Mouse (Mus musculus): Measurements from ENCODE around the gene Fcrla.
"Not testable (repeated sequence)": the region's sequence is repeated elsewhere in the genome, so short reads cannot be mapped to it uniquely, and the experiment has no call there.

Fcrla gene

DNA sequence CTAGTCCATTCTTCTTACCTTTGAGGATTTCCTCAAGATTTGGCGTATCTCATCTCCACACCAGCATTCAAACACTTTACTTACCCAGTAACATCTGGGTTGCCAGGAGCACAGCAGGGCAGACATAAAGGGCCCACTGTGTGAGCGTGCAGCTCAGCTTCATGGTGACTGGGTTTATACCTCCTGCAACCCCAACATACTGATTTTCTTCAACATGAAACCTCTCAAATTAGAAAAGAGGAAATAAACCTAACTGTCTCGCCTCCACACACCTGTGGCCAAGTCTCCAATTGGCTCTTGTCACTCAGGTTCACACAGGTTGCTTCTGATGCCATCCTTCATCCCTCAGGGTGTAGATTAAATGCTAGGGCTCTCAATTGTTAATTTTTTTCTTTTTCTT lies at the start of gene Fcrla:
TSS of gene Fcrla (minus strand) at position 206 of the 400 bp plus-strand sequence.
- no peak for DNase-seq (ENCODE audit: low read depth, low spot score)

DNA sequence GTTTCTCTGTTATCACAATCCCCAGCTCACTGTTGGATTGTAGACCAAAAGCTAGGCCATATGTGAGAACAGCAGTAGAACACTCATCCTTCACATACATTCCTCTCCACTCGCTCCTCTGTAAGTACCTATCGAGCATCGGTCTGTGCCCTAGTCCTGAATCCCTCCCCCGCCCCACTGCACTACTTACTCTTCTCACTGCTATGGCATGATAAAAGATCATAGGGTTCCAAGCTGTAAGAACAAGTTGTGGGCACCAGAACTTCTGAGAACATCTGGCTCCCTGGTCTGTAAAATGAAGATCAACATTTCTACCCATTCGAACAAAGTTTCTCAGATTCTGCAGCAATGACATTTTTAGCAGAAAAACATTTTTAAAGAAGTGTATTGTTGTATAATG lies 49.1 kb upstream of the Fcrla start, which contains the start of gene Fcgr2b:
TSS of gene Fcgr2b (minus strand) at position 101 of the 400 bp plus-strand sequence.
- no peak for DNase-seq (ENCODE audit: low read depth, low spot score)

DNA sequence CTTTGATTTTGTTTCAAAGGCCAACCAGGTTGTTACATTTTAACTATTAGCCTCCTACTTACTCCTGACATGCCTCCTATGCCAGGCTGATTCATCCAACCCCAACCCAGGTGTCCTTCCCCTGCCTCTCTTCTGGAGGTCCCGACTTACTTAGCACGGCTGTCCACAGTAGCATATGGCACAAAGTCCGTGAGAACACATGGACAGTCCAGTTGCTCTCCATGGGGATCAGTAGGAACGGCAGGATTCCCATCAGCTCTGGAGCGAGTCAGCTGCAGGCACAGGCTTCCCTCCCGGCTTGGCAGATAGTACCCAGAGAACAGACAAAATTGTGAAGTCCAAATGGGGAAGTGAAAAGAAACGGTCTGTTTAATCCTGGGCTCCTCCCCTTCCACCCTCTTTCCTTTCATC lies 48.4 kb upstream of the Fcrla start:
- no peak for DNase-seq (ENCODE audit: low read depth, low spot score)

DNA sequence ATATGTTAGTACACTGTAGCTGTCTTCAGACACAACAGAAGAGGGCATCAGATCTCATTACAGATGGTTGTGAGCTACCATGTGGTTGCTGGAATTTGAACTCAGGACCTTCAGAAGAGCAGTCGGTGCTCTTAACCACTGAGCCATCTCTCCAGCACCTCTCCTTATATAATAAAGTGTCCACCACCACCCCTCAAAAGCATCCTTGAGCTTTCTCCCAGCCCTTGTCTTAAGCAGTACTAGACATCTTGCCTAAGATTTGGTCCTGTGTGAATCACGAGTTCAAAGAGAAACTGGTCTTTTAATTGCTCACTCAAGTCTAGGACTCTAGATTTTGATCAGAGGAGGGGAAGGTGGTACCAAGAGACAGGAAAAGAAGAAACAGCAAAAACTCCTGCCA lies 48.0 kb upstream of the Fcrla start:
- not testable (repeated sequence) for DNase-seq (ENCODE audit: low read depth, low spot score)

DNA sequence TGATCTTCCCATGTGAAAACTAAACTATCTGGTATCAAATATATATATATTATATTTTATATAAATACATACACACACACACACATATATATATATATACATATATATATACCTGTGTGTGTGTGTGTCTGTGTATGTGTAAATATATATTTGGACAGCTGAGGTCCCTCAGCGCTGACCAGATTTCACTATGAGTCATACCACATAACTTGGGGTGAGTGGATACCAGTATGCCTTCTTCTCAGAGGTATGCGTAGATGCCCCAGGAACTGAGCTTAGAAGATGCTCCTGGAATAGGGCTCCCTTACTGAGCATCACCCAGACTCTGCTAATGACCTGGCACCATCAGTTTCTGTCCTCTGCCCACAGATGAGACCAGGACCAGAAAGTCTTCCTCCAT lies 47.4 kb upstream of the Fcrla start:
- DNase-seq (ENCODE audit: low read depth, low spot score) = no peak

DNA sequence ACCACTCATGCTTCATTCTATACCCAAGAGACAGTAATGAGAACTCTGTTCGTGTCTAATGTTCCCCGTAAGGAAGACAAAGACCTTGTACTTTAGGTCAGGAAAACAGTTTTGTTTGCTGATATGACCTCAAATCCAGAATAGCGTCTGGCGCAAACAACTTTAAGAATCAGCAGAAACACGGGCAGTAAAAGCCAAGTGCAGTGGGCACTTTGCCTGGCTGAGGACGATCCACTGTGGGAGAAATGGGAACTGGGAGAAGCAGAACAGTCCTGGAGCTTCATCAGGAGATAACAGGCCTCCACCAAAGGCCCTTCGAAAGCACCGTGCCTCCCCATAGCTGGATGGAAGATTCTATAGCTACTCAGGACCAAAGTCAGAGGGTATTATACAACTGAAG lies 46.8 kb upstream of the Fcrla start:
- DNase-seq (ENCODE audit: low read depth, low spot score) = no peak

DNA sequence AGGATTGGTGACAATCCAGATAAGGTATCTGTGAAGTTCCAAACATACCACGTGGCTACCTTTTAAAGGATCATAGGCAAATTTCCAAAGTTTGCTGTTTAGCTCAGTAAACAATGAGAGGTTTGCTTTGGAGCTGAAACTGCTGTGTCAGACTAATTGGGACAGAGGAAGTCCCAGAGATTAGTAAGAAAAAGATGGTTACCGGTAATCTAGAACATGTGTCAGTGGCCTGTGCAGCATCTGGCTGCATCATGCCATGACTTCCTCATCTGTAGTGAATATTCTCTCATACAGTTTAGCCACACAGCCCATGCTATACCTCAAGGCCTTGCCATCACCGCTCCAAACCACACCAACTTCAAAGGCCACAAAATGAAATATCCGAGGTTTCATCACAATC lies 45.6 kb upstream of the Fcrla start:
- no peak for DNase-seq (ENCODE audit: low read depth, low spot score)

DNA sequence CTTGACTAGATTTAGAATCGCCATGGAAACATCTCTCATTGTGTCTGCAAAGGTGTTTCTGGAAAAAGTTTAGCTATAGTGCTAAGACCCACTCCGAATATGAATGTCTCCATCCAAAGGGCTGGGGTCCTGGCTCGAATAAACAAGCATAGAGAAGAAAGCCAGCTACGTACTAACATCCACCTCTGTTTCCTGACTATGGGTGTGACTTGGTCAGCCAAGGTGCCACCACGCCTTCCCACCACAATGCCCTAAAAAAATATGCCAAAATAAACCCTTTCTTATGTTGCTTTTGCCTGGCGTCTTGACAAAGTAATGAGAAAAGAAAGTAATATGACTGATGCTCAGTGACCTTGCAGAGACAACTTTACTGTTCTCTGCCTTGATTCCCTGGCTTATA lies 45.1 kb upstream of the Fcrla start:
- DNase-seq (ENCODE audit: low read depth, low spot score) = no peak

DNA sequence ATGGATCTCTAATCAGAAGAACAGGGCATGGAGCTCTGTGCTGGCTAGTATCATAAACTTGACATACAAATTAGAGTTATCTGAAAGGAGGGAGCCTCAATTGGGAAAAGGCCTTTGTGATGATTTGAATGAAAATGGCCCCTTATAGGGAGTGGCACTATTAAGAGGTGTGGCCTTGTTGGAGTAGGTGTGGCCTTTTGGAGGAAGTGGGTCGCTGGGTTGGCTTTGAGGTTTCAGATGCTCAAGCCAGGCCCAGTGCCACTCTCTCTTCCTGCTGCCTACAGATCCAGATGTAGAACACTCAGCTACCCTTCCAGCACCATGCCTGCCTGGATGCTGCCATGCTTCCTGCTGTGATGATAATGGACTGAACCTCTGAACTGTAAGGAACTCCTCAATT lies 41.2 kb upstream of the Fcrla start:
- DNase-seq (ENCODE audit: low read depth, low spot score) = no peak

DNA sequence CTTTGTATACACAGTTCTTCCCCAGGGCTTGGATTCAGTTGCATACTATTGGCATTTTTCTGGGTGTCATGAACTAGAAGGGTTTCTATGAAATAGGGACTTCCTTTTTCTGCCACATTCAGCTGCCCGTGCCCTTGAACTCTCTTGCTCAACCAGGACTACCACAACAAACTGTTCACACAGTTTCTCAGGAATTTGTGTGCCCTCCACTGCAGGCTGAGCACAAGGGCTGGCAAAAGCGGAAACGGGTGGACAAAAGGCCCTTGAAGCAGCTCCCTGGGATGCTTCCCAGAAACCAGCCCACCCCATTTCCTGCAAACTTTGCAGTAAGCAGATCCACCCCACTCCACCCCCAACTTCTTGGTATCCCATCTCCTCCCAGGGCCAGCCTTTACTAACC lies 40.2 kb upstream of the Fcrla start:
- DNase-seq (ENCODE audit: low read depth, low spot score) = no peak

DNA sequence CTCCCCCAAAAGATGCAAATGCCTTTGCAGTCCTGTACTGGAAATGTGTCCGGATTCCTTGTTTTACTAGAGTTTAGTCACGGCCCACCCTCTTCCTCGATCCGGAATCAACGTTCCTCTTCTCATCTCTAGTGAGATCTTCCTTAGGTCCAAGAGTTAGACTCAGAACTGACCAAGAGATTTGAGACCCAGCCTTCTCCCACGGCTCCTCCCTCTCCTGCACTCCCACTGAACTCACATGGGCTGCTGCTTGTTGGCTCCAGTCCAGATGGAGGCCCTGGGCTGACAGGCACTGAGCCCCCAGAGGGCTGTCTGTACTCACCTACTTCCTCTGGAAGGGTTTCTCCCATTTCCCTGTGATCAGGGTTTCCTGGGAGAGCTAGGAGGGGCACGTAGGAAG lies 35.7 kb upstream of the Fcrla start:
- no peak for DNase-seq (ENCODE audit: low read depth, low spot score)

DNA sequence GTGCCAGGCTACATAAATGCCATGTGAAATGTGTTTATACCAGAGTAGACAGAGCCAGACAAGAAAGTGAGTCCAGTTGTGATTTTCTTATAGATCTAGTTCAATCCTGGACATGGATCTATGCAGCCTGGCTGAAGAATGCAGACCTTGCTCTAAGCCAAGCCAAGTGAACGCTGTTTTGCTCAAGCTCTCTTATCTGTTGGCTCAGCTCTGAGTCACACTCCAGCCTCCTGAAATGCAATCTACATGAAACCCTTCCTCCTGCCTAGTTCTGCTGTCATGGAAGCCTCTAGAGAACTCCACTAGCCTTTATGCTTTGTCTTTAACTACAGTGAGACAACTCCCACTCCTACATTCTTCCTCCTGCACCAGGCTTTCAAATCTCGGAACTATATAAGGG lies 34.9 kb upstream of the Fcrla start:
- no peak for DNase-seq (ENCODE audit: low read depth, low spot score)

DNA sequence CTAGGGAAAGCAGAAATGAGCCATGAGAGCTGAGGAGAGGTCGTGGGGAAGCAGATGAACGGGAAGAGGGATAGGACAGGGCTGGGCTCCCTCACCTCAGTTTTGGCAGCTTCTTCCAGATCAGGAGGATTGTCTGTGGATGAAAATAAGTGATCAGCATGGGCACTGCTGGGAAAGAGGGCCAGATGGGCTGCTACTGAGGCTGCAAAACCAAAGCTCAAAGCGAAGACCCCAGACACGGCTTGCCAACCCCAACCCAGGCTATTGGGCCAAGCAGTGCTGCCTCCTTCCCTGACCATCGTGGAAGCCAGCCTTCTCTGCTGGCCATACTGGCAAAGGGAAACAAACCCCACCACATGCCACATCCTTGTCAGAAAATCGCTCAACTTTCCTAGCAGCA lies 33.7 kb upstream of the Fcrla start:
- no peak for DNase-seq (ENCODE audit: low read depth, low spot score)

DNA sequence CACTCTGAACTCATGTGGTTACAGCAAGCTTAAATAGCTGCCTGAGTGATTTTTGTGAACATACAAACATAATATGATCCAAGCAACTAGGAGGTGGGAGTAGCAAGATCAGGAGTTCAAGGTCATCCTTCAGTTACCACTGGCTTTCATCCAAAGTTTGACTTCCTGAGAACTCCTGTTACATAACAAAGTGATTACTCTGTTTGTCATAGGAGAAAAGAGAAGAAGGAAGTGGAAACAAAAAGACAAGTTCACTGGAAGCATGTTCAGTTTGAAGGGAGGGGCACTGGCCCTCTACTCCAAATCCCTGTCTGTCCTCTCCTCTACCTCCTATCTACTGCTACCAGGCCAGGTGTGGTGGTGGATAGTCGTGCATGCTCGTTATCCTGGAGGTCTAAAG lies 32.4 kb upstream of the Fcrla start:
- DNase-seq (ENCODE audit: low read depth, low spot score) = no peak

DNA sequence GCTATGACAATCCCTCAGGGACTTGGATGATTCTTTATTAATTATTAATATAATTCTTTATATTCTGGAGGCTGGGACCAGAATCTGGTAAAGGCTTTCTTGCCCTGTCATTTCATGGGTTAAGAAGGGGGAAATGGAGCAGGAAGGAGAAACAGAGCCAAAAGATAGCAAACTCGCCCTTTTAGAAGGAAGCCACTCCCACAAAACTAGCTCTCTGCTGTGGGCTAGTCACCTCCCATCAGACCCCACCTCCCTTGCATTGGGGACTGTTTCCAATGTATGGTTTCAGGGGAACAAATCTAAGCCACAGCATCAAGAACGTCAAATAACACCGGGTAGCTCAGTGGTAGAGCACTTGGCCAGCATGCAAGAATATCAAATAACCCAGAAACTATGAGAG lies 30.8 kb upstream of the Fcrla start:
- no peak for DNase-seq (ENCODE audit: low read depth, low spot score)

DNA sequence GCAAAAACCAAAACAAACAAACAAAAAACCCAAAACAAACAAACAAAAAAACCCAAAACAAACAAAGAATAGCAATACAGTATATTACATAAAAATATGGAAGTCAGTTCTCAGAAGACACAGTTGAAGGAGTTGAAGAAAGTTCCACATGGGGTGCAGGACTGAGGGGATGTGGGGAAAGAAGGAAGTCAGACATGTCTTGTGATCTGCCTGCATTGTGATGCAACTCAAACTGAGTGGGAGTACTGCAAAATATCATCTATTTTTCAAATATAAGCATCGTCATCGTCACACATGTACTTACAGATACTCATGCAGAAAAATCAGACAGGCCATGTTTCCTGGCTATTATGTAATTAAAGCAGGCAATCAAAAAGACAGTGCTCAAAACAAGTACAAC lies 25.8 kb upstream of the Fcrla start:
- DNase-seq (ENCODE audit: low read depth, low spot score) = no peak

DNA sequence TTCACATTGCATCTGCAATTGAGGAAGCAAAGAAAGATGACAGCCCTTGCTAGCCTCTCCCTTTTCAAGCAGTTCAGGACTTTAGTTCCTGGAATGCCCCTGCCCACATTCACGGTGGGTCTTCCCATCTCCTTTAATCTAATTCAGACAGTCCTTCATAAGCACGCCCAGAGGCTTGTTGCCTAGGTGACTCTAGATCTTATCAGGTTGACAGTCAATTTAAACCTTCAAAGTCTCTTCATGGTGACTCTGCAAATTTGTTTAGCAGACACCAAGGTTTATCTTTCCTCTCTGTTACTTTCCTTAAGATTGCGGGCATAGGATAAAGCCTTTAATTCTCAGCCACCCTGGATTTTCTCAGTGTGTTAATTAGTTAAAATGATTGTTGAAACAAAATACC lies 23.4 kb upstream of the Fcrla start:
- DNase-seq (ENCODE audit: low read depth, low spot score) = no peak

DNA sequence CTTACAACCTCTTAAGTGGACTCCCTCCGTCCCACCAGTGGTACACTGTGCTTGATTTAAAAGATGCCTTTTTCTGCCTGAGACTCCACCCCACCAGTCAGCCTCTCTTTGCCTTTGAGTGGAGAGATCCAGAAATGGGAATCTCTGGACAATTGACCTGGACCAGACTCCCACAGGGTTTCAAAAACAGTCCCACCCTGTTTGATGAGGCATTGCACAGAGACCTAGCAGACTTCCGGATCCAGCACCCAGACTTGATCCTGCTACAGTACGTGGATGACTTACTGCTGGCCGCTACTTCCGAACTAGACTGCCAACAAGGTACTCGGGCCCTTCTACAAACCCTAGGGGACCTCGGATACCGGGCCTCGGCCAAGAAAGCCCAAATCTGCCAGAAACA lies 17.5 kb upstream of the Fcrla start:
- DNase-seq (ENCODE audit: low read depth, low spot score) = not testable (repeated sequence)

DNA sequence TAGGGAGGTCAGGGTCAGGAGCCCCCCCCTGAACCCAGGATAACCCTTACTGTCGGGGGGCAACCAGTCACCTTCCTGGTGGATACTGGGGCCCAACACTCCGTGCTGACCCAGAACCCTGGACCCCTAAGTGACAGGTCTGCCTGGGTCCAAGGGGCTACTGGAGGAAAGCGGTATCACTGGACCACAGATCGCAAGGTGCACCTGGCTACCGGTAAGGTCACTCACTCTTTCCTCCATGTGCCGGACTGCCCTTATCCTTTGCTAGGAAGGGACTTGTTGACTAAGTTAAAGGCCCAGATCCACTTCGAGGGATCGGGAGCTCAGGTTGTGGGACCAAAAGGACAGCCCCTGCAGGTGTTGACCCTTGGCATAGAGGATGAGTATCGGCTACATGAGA lies 16.8 kb upstream of the Fcrla start:
- DNase-seq (ENCODE audit: low read depth, low spot score) = not testable (repeated sequence)

DNA sequence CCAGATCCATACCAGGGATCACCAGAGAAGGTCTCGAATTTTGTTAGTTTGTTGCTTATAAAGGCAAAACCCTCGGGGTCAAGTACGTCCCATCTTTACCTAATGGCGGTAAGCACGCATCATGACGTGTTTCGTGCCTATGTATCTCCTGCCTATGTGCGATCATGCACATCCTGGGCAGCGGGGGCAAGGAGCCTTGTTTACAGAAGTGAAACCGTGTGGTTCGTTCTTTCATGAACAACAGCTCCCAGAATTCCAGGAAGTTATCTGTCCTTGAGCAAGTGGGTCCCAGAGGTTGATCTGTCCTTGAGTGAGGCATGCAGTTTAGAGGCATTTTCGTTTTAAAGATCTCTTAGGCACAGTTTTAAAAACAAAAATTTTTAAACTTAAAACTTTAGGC lies 11.9 kb upstream of the Fcrla start:
- DNase-seq (ENCODE audit: low read depth, low spot score) = no peak

DNA sequence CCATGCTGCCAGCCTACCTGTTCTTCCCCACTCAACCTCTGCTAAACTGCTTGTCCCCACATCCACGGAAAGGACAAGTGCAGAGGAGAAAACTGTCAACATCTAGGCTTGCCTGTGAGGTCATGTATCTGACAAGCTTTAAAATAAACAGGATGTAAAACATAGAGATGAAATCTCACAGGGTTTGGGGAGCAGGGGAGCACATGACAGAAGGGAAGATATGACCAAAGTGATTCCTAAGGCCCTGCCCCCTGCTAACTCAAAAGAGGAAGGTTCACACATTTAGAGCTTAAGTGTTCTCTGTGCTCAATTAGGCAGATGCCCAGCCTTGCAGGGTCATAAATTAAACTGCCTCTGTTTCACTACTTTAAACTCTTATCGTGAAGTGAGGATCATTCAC lies 7.0 kb upstream of the Fcrla start:
- no peak for DNase-seq (ENCODE audit: low read depth, low spot score)

DNA sequence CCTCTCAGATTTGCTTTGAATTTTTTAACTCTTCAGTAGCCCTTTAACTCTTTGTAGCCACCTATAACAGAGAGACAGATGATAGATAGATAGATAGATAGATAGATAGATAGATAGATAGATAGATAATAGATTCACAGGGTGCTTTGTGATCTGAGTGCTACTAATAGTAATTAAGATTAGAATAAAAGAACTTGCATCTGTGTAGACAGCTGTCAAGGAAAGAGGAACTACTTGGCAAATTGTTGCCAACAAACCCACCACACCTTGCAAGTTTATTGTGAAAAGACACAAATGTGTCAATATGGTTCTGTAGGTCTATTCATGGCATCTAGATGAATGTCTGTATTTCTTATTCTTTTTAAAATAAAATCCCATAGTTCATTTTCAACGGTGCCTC lies 6.6 kb upstream of the Fcrla start:
- no peak for DNase-seq (ENCODE audit: low read depth, low spot score)

DNA sequence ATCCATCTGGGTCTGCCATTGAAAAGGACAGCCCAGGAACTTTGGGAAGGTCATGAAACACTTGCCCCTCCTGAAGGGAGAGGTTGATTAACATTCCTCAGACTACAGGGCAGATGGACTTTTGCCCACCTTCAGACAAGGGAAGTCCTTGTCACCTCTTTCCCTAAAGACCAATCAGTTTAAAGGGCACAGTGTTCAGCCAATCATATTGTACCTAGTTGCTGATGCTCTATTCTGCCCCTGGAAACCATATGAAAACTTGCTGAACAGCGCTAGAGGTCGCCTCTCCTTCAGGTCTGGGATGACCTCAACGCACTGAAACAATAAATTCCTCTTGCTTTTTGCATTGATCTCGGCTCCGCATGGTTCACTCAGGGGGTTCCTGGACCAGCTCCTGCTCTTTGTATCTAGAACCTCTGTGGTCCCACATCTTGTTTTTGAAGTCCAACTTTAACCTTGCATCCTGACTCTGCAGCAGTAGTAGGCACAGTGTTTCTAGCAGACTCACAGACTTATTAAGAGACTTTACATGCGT lies 6.1 kb upstream of the Fcrla start:
- no peak for DNase-seq (ENCODE audit: low read depth, low spot score)

DNA sequence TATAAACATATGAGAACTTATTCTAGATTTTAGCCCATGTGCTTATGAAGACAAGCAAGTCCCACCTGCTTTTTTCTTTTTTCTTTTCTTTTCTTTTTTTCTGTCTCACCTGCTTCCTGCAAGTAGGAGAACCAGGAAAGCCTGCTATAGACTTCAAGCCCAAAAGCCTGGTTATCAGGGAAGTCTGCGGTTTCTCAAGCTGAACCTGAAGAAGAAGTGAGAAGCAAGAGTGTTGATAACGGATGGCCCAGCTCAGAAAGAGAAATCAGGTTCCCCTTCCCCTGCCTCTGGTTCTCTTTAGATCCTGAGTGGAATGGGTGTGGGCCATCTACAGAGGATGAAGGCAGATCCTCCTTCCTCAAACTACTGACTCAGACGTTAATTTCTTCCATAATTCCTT lies 4.7 kb upstream of the Fcrla start:
- no peak for DNase-seq (ENCODE audit: low read depth, low spot score)

DNA sequence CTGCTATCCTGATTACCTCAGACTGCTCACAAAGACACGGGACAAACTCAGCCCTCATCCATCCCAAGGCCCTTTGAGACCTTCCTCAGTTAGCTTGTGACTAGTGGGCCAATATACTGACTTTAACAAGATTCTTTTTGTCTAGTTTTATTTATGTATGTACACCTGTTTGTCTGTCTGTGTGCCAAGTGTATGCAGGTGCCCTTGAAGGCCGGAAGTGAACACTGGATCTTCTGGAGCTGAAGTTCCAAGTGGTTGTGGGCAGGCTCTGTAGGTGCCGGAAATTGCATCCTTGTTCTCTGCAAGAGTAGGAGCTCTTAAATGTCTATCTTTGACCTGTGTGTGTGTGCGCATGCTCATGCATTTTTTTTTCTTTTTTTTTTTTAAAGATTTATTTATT lies 1.9 kb upstream of the Fcrla start:
- DNase-seq (ENCODE audit: low read depth, low spot score) = no peak
